Mouse (Mus musculus) kidney, postnatal 25 days (tissue): ENCODE data around the gene 1700008P02Rik.
"Not testable (repeated sequence)": the region's sequence is repeated elsewhere in the genome, so short reads cannot be mapped to it uniquely, and the experiment has no call there.

Experiments
- DNase-seq, 2 experiments: peaks; one replicate each; pipeline ENCODE4 v3.0.0; 2021; ENCODE audit warnings: mixed read lengths in 2 of 2

Gene 1700008P02Rik

DNA sequence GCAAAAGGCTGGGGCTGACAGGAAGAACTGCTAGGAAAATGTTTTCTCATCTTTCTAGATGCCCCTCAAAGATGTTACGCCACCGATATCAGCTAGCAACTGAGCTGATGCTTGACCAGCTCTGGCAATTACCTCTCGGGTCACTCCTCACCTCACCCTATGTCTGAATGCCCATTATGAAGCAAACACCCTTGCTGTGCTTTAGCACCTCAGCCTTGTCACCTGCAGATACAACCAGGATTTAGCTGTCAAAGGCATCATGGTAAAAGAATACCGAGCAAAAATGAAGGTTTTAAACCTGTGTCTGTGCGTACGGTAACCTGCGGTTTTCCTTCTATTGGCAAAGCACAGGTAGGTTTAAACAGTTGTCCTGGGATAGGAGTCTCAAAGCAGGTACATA lies at the start of gene 1700008P02Rik:
Gene 1700008P02Rik, minus strand, starts transcription at position 101 of the 400 bp plus-strand sequence.
- DNase-seq: no peak

DNA sequence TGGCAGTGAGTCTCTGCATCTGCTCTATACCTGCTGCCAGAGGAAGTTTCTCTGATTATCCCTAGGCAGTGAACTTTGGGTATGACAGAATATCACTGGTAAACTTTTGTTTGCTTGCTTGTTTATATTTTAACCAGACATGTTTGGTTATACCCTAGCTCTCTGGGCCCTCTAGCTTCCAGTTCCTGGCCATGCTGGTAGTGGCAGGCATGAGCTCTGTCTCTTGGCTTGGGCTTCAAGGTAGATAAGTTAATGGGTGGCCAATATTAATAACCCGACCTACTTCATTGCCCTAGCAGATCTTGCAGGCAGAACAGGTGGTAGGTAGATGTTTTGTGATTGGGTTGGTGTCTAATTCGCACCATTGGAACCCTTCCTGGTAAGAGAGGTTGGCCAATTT lies 29.2 kb upstream of the 1700008P02Rik start:
- DNase-seq: peak; percentile 3 to 32

DNA sequence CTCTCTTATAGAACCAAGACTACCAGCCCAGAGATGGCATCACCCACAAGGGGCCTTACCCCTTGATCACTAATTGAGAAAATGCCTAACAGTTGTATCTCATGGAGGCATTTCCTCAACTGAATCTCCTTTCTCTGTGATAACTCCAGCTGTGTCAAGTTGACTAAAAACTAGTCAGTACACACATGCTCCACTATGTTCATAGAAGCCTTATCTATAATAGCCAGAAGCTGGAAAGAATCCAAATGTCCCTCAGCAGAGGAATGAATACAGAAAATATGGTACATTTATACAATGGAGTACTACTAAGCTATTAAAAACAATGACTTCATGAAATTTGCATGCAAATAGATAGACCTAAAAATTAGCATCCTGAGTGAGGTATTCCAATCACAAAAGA lies 17.9 kb upstream of the 1700008P02Rik start:
- not testable (repeated sequence) for DNase-seq

DNA sequence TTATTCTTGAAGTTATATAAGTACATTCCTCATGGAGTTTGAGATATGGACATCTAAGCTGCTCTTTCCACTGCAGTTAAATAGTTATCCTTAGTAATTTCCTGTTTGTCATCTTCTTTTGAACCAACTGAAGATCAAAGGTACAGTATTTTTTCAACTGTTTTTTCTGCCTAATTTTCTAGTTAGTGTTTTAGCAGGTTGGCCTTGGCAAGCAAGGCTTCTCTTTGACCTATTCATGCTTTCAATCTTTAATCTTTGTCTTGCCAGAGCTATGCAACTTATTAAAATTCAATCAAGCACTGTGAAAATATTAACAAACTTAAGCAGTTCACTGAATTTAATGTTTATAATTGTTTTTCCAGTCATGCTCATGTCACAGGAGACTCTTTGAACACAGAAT lies 14.0 kb upstream of the 1700008P02Rik start:
- no peak for DNase-seq

DNA sequence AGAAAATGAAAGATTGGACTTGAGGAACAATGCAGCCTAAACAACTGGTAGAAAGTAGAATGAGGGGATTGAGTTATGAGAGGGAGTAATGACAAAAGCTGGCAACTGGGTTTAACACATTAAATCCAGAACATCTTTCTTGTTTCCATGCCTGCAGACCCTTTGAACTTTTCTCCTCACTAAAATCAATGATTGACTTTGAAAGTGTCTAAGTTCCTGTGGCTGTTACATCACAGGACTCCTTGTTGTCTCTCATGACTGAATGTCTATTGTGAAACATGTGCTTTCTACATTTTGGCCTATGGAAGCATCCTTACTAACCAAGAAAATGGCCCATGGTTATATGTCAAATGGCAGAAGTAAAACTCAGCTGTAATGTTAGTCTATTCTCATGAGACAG lies 2.4 kb downstream of the 1700008P02Rik start:
- no peak for DNase-seq
